Mouse (Mus musculus) cerebellum, adult 9-11 months (tissue): ENCODE results near the gene Gm6465.
"Not testable (repeated sequence)": the region's sequence is repeated elsewhere in the genome, so short reads cannot be mapped to it uniquely, and the experiment has no call there.

Source experiments
- DNase-seq: peaks from one replicate; pipeline ENCODE4 v3.0.0; 2022

Gene Gm6465

DNA sequence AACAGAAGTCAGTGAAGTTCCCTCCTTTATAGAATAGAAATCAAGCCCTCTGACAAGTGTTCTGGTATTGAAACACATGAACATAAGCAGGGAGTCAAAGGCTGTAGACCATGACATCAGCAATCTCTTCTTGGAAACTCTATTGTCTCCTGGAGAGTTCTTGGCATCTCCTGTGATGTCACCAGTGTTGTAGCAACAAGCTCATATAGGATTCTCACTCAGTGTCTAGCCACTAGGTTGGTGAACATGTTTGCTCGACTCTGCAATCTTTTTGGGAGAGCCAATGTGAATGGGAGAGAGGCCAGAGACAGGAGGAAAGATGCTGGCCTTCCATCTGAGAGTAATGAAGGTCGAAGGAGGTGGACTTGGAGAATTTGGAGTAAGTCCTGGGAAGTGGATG is at the start of gene Gm6465:
Gene Gm6465 (plus strand): TSS at position 301 of the 400 bp plus-strand sequence.
- DNase-seq, result not testable (repeated sequence)

DNA sequence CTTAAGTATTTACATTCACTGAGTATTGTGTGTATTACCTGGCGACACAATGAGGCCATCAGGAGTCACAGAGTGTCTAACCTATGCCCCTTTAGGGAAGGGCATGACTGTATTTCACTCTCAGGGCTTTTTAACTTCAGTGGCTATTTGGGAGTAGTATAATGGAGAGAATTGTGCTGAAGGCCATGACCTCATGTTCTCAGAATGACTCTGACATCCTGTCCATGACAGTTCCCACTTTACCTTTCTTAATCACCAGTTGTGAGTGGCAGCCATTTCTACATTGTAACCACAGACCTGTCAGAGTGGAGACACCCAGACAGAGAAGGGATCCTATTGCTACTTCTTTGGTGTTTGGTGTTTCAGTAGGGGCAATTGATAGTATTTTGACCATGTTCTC is 485 bp downstream of the Gm6465 start:
- DNase-seq, result not testable (repeated sequence)

DNA sequence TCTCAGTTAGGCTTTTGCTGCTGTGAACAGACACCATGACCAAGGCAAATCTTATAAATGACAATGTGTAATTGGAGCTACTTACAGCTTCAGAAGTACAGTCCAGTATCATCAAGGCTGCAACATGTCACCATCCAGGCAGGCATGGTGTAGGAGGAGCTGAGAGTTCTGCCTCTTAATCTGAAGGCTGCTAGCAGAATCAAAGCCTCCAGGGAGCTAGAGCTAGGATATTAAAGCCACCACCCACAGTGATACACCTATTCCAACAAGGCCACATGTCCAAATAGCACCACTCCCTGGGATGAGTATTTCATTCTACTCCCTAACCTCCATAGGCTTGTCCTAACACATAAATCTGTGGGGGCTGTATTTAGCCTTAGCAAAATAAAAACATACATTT is 12.6 kb downstream of the Gm6465 start:
- not testable (repeated sequence) for DNase-seq
